Comparison of ENCODE assay signal across 9 mouse cellular contexts in genomic region chr1:52596982-52597646, GRCm38 (mm10). TPM values are rescaled to one million over a fixed set of nuclear protein-coding genes. Genes with fewer than 3 reads are reported as not detected.
DNase-seq lines count a peak whose midpoint lies in the region; ATAC-seq and TF ChIP-seq lines count a peak whose summit lies in the region.
"Had no signal": no experiment of that assay in that cellular context is flagged by ENCODE, and none has a peak within 500 bp of the region (broad histone marks: within the 10 kb centered on the region; RNA-seq: fewer than 3 reads in every experiment).

No protein-coding gene starts in this region.

- H3K27me3 ChIP-seq in liver, adult 2 months (ENCODE audit: control insufficient read depth, insufficient read depth, low read length) = no peaks in the 10 kb centered on the region
- no peaks in the 10 kb centered on the region for H3K27me3 ChIP-seq in liver, postnatal 0 days (ENCODE audit: insufficient read depth, low read length)
- no peaks in the 10 kb centered on the region for H3K27me3 ChIP-seq in heart, embryonic 14.5 days (ENCODE audit: control insufficient read depth, insufficient read depth, low read length)
- no peaks in the 10 kb centered on the region for H3K27me3 ChIP-seq in myocyte (ENCODE audit: control insufficient read depth, insufficient read depth, insufficient read length)
- H3K27me3 ChIP-seq: liver, embryonic 15.5 days had no signal

- peak; percentile 6 for DNase-seq in liver, adult 2 months (ENCODE audit: extremely low read depth, low read depth, low spot score)
- no peak for DNase-seq in liver, postnatal 0 days
- peak; percentile 86 to 90 for DNase-seq in cerebellum, postnatal 10 days
- DNase-seq in left cerebral cortex, adult 11 months (ENCODE audit: low spot score) = peak; percentile 34

- WGBS in liver, adult 2 months = 60% methylated on average over 11 of the region's 11 CpGs
- 70% methylated on average over 11 of the region's 11 CpGs for WGBS in liver, postnatal 0 days (ENCODE audit: insufficient replicate concordance)
- 62% methylated on average over 11 of the region's 11 CpGs for WGBS in heart, embryonic 14.5 days

- H3K4me3 ChIP-seq in liver, adult 2 months (ENCODE audit: insufficient read depth, low read depth, low read length) = no peak overlapping the region
- no peak overlapping the region for H3K4me3 ChIP-seq in liver, postnatal 0 days (ENCODE audit: low read depth, low read length)
- no peak overlapping the region for H3K4me3 ChIP-seq in heart, embryonic 14.5 days (ENCODE audit: control insufficient read depth in 1 of 2, insufficient read depth in 1 of 2, low read depth in 1 of 2, low read length in 2 of 2)
- peak overlapping the region; percentile 3 for H3K4me3 ChIP-seq in myocyte
- H3K4me3 ChIP-seq: liver, embryonic 15.5 days had no signal

- H3K4me1 ChIP-seq in liver, adult 2 months (ENCODE audit: control insufficient read depth, insufficient read depth, low read length) = no peaks in the 10 kb centered on the region
- H3K4me1 ChIP-seq in liver, postnatal 0 days (ENCODE audit: insufficient read depth) = no peaks in the 10 kb centered on the region
- no peaks in the 10 kb centered on the region; a peak in 1 of 4 replicates for H3K4me1 ChIP-seq in heart, embryonic 14.5 days (ENCODE audit: control insufficient read depth in 2 of 2, insufficient read depth in 2 of 2, low read length in 2 of 2)
- H3K4me1 ChIP-seq: liver, embryonic 15.5 days had no signal

- no peaks in the 10 kb centered on the region for H3K9me3 ChIP-seq in liver, postnatal 0 days (ENCODE audit: low read length)
- H3K9me3 ChIP-seq in heart, embryonic 14.5 days (ENCODE audit: control insufficient read depth, low read length) = no peaks in the 10 kb centered on the region
- H3K9me3 ChIP-seq: liver, embryonic 15.5 days had no signal

- no peak for TF ChIP-seq CTCF in liver, adult 2 months (IDR thresholded peaks at IDR 0.05; ENCODE audit: low read depth, low read length)
- no peak for TF ChIP-seq CTCF in liver, postnatal 0 days (IDR thresholded peaks at IDR 0.05; ENCODE audit: low read depth)

- no peak overlapping the region for H3K4me2 ChIP-seq in liver, postnatal 0 days (ENCODE audit: low read depth, low read length)
- peak overlapping the region; percentile 54 for H3K4me2 ChIP-seq in heart, embryonic 14.5 days (ENCODE audit: low read length)
- peak overlapping the region; percentile 89 for H3K4me2 ChIP-seq in myocyte (ENCODE audit: low read depth)

- H3ac ChIP-seq in myocyte (ENCODE audit: control insufficient read depth, insufficient read length) = no peak overlapping the region

- no peaks in the 10 kb centered on the region for H3K36me3 ChIP-seq in liver, adult 2 months (ENCODE audit: control insufficient read depth, insufficient read depth, low read length)
- no peaks in the 10 kb centered on the region for H3K36me3 ChIP-seq in liver, postnatal 0 days (replicated peaks; ENCODE audit: insufficient read depth, low read length)
- no peaks in the 10 kb centered on the region for H3K36me3 ChIP-seq in heart, embryonic 14.5 days (ENCODE audit: control insufficient read depth, insufficient read depth, low read length)
- no peaks in the 10 kb centered on the region for H3K36me3 ChIP-seq in myocyte (ENCODE audit: control insufficient read depth, insufficient read depth)
- H3K36me3 ChIP-seq: liver, embryonic 15.5 days had no signal

- no peak for ATAC-seq in liver, postnatal 0 days
- no peak for ATAC-seq in heart, embryonic 14.5 days (ENCODE audit: insufficient number of reproducible peaks, insufficient read depth, low FRiP score, low read depth)
- no peak for ATAC-seq in erythroid progenitor cell, adult 5-6 weeks (replicated peaks; ENCODE audit: low FRiP score, poor library complexity, severe bottlenecking)
- no peak for ATAC-seq in granulocyte monocyte progenitor cell, adult 5-6 weeks (replicated peaks; ENCODE audit: poor library complexity, severe bottlenecking)

- H3K27ac ChIP-seq in liver, adult 2 months (replicated peaks; ENCODE audit: insufficient read depth, low read depth, low read length) = no peak overlapping the region
- H3K27ac ChIP-seq in liver, postnatal 0 days (ENCODE audit: low read depth) = no peak overlapping the region
- 0 out of 4 replicates have a peak overlapping the region, but pooled peaks of 1 of the 2 experiments have one; percentile 19 for H3K27ac ChIP-seq in heart, embryonic 14.5 days (replicated peaks in 1 of 2; ENCODE audit: control insufficient read depth in 1 of 2, insufficient read depth in 1 of 2, low read depth in 2 of 2, low read length in 2 of 2)
- H3K27ac ChIP-seq: liver, embryonic 15.5 days had no signal

- no peak for TF ChIP-seq EP300 in liver, postnatal 0 days (IDR thresholded peaks at IDR 0.05; ENCODE audit: low read depth)

- H3K79me2 ChIP-seq in liver, adult 2 months (ENCODE audit: control insufficient read depth, insufficient read depth, low read length) = no peaks in the 10 kb centered on the region
- no peaks in the 10 kb centered on the region for H3K79me2 ChIP-seq in myocyte (ENCODE audit: control insufficient read depth, insufficient read depth)

- TF ChIP-seq POLR2A in liver, adult 2 months (IDR thresholded peaks at IDR 0.05; ENCODE audit: extremely low read depth, insufficient read depth, low read length) = no peak
- no peak for TF ChIP-seq POLR2A in myocyte (IDR thresholded peaks at IDR 0.05; ENCODE audit: insufficient read length, low read depth)

- no peak overlapping the region for H3K9ac ChIP-seq in liver, adult 2 months (ENCODE audit: low read depth, low read length)
- no peak overlapping the region for H3K9ac ChIP-seq in liver, postnatal 0 days (replicated peaks)
- no peak overlapping the region for H3K9ac ChIP-seq in heart, embryonic 14.5 days (ENCODE audit: low read length)
- H3K9ac ChIP-seq: liver, embryonic 15.5 days had no signal

TF ChIP-seq in myocyte, 11 proteins besides CTCF, POLR2A, EP300 and RAD21:
- TF ChIP-seq REST (IDR thresholded peaks at IDR 0.05; ENCODE audit: insufficient read depth, insufficient read length) (no peak), MYOD1 (IDR thresholded peaks at IDR 0.05; ENCODE audit: control insufficient read depth in 1 of 3, insufficient read length in 2 of 3, low read depth in 2 of 3) (peak in 2 of 3 experiments; percentile 29 to 34)

RNA-seq across cellular contexts. Expression of gene Nemp2, which starts 33.4 kb away (rescaled TPM):
- 1.1 and 1.3 TPM in 2 replicates for total RNA-seq in liver, adult 2 months (2014; rRNA removed)
- polyA plus RNA-seq in liver, adult 2 months (2012; rRNA removed) = 0.30 and 0.70 TPM in 2 replicates
- 1.1 and 1.2 TPM in 2 replicates for polyA plus RNA-seq in liver, postnatal 0 days (2015; fragmentation: Nextera tagmentation; extraction: Ambion mirVana)
- 5.6 and 6.3 TPM in 2 replicates for polyA plus RNA-seq in heart, embryonic 14.5 days (2014; fragmentation: Nextera tagmentation; extraction: Ambion mirVana)
- 1.2 TPM for polyA plus RNA-seq in myocyte (2012; fragmentation: generic; extraction: Trizol)
- 4.6 and 11.2 TPM in 2 replicates for total RNA-seq in erythroid progenitor cell, adult 5-6 weeks (2015; ENCODE audit: low replicate concordance)
- total RNA-seq in erythroid progenitor cell, adult 5-6 weeks (2017; ENCODE audit: low replicate concordance) = 3.1 and 4.5 TPM in 2 replicates
- total RNA-seq in granulocyte monocyte progenitor cell, adult 5-6 weeks (2014; fragmentation: Nextera tagmentation) = 9.0 and 18.1 TPM in 2 replicates
- 9.6 and 10.9 TPM in 2 replicates for total RNA-seq in granulocyte monocyte progenitor cell, adult 5-6 weeks (2017)
